Mouse (Mus musculus) myocyte (in vitro differentiated cells): Measurements from ENCODE around the gene Melk. TPM values are rescaled to one million over a fixed set of nuclear protein-coding genes. Genes with fewer than 3 reads are reported as not detected.

Source experiments
- H3K27me3 ChIP-seq: one replicate; pipeline ENCODE4 v1.6.1; 2011; ENCODE audit not compliant: control insufficient read depth, insufficient read depth, insufficient read length
- H3K36me3 ChIP-seq: one replicate; pipeline ENCODE4 v1.6.1; 2011; ENCODE audit not compliant: control insufficient read depth, insufficient read depth
- H3K4me2 ChIP-seq: one replicate; pipeline ENCODE4 v1.6.1; 2011; ENCODE audit warnings: low read depth, control low read depth
- H3K4me3 ChIP-seq: one replicate; pipeline ENCODE4 v1.5.1; 2011; ENCODE audit warnings: mild to moderate bottlenecking, control low read depth, moderate library complexity
- H3K79me2 ChIP-seq: one replicate; pipeline ENCODE4 v1.6.1; 2011; ENCODE audit not compliant: control insufficient read depth, insufficient read depth
- H3ac ChIP-seq: one replicate; pipeline ENCODE4 v1.6.1; 2011; ENCODE audit not compliant: control insufficient read depth, insufficient read length
- CEBPB ChIP-seq: IDR thresholded peaks from 2 replicates; pipeline ENCODE4 v1.6.1; 2011; ENCODE audit warnings: mild to moderate bottlenecking, moderate library complexity; ENCODE audit not compliant: poor library complexity, insufficient read depth, severe bottlenecking
- E2F4 ChIP-seq: IDR thresholded peaks from one replicate; pipeline ENCODE4 v1.6.1; 2011; ENCODE audit warnings: mild to moderate bottlenecking, control low read depth, moderate library complexity; ENCODE audit not compliant: insufficient read depth
- MAX ChIP-seq: IDR thresholded peaks from one replicate; pipeline ENCODE4 v1.6.1; 2011; ENCODE audit warnings: low read depth, mild to moderate bottlenecking, control low read depth
- MYOD1 ChIP-seq, 3 experiments: IDR thresholded peaks; one replicate each; pipeline ENCODE4 v1.6.1; 2011; ENCODE audit warnings: control low read depth in 2 of 3, low read depth in 2 of 3, mild to moderate bottlenecking in 2 of 3, moderate library complexity in 1 of 3; ENCODE audit not compliant: insufficient read length in 2 of 3, control insufficient read depth in 1 of 3
- MYOG ChIP-seq, 3 experiments: IDR thresholded peaks; one replicate each; pipeline ENCODE4 v1.6.1; 2011; ENCODE audit warnings: control low read depth in 2 of 3, low read depth in 2 of 3, mild to moderate bottlenecking in 2 of 3; ENCODE audit not compliant: insufficient read length in 2 of 3, control insufficient read depth in 1 of 3, insufficient read depth in 1 of 3
- POLR2A ChIP-seq: IDR thresholded peaks from one replicate; pipeline ENCODE4 v1.6.1; 2011; ENCODE audit warnings: low read depth, mild to moderate bottlenecking, control low read depth, moderate library complexity; ENCODE audit not compliant: insufficient read length
- POLR2AphosphoS2 ChIP-seq: IDR thresholded peaks from one replicate; pipeline ENCODE4 v1.6.1; 2011; ENCODE audit warnings: low read depth, control low read depth; ENCODE audit not compliant: insufficient read length
- REST ChIP-seq: IDR thresholded peaks from one replicate; pipeline ENCODE4 v1.6.1; 2011; ENCODE audit warnings: mild to moderate bottlenecking, control low read depth, moderate library complexity; ENCODE audit not compliant: insufficient read depth, insufficient read length
- SRF ChIP-seq: IDR thresholded peaks from one replicate; pipeline ENCODE4 v1.6.1; 2011; ENCODE audit warnings: low read depth; ENCODE audit not compliant: control insufficient read depth, insufficient read length
- TCF12 ChIP-seq: IDR thresholded peaks from one replicate; pipeline ENCODE4 v1.6.1; 2011; ENCODE audit warnings: mild to moderate bottlenecking, control low read depth; ENCODE audit not compliant: poor library complexity, insufficient read depth, severe bottlenecking
- TCF3 ChIP-seq: IDR thresholded peaks from one replicate; pipeline ENCODE4 v1.6.1; 2011; ENCODE audit warnings: low read depth, control low read depth; ENCODE audit not compliant: insufficient read length
- USF1 ChIP-seq: IDR thresholded peaks from one replicate; pipeline ENCODE4 v1.6.1; 2011; ENCODE audit warnings: low read depth, mild to moderate bottlenecking, control low read depth, moderate library complexity
- polyA plus RNA-seq: library from polyadenylated mRNA; unstranded; fragments of >200 nt; fragmentation: generic; extraction: Trizol; gene quantifications from one replicate; pipeline ENCODE4 v1.2.1, GENCODE M21; 2012; ENCODE audit warnings: missing spikeins

Melk gene
- polyA plus RNA-seq, 1 experiment, result 8.9 TPM

- TF ChIP-seq USF1 (no peak), POLR2A (no peak), REST (no peak), TCF3 (no peak), CEBPB (no peak), POLR2AphosphoS2 (no peak), MYOG (IDR thresholded peaks at IDR 0.05; ENCODE audit: control insufficient read depth in 1 of 3, insufficient read depth in 1 of 3, insufficient read length in 2 of 3, low read depth in 2 of 3) (no peak), MYOD1 (IDR thresholded peaks at IDR 0.05; ENCODE audit: control insufficient read depth in 1 of 3, insufficient read length in 2 of 3, low read depth in 2 of 3) (no peak), E2F4 (no peak), MAX (no peak), SRF (no peak), TCF12 (no peak)
- H3K27me3 ChIP-seq, result no peaks in the 10 kb centered on the region
- H3K79me2 ChIP-seq, result no peaks in the 10 kb centered on the region
- H3ac ChIP-seq, result no peak overlapping the region
- H3K36me3 ChIP-seq, result no peaks in the 10 kb centered on the region
- no peak overlapping the region for H3K4me2 ChIP-seq
- H3K4me3 ChIP-seq, result no peak overlapping the region
These were observed 21.4 kb downstream of the Melk start for GRCm38 (mm10) chr4:44322124-44322523.

- Histone ChIP-seq H3K79me2 (no peaks in the 10 kb centered on the region), H3K36me3 (no peaks in the 10 kb centered on the region), H3K27me3 (no peaks in the 10 kb centered on the region), H3K4me3 (no peak overlapping the region), H3K4me2 (no peak overlapping the region), H3ac (no peak overlapping the region)
- no peak for TF ChIP-seq TCF12
- TF ChIP-seq REST, result no peak
These were observed 24.8 kb downstream of the Melk start for GRCm38 (mm10) chr4:44325453-44325852.

GRCm38 (mm10) chr4:44326721-44327120, 26.0 kb downstream of the Melk start:
- Histone ChIP-seq H3K79me2 (no peaks in the 10 kb centered on the region), H3K4me2 (no peak overlapping the region), H3ac (no peak overlapping the region), H3K4me3 (no peak overlapping the region), H3K27me3 (no peaks in the 10 kb centered on the region), H3K36me3 (no peaks in the 10 kb centered on the region)
- no peak for TF ChIP-seq TCF12
- no peak for TF ChIP-seq SRF
- TF ChIP-seq REST, result no peak
- no peak for TF ChIP-seq TCF3
- no peak for TF ChIP-seq MAX
- no peak for TF ChIP-seq E2F4
- no peak for TF ChIP-seq CEBPB
- no peak for TF ChIP-seq POLR2A
- no peak for TF ChIP-seq POLR2AphosphoS2
- no peak for TF ChIP-seq MYOD1 (IDR thresholded peaks at IDR 0.05; ENCODE audit: control insufficient read depth in 1 of 3, insufficient read length in 2 of 3, low read depth in 2 of 3)
- no peak for TF ChIP-seq MYOG (IDR thresholded peaks at IDR 0.05; ENCODE audit: control insufficient read depth in 1 of 3, insufficient read depth in 1 of 3, insufficient read length in 2 of 3, low read depth in 2 of 3)
- no peak for TF ChIP-seq USF1

GRCm38 (mm10) chr4:44327976-44328375, 27.3 kb downstream of the Melk start:
- Histone ChIP-seq H3ac (no peak overlapping the region), H3K4me2 (no peak overlapping the region), H3K79me2 (no peaks in the 10 kb centered on the region), H3K36me3 (peaks cover 4% of the 10 kb centered on the region), H3K27me3 (no peaks in the 10 kb centered on the region), H3K4me3 (no peak overlapping the region)
- TF ChIP-seq TCF3 (no peak), POLR2AphosphoS2 (no peak), CEBPB (no peak), SRF (no peak), MAX (no peak), E2F4 (no peak), USF1 (no peak), MYOD1 (IDR thresholded peaks at IDR 0.05; ENCODE audit: control insufficient read depth in 1 of 3, insufficient read length in 2 of 3, low read depth in 2 of 3) (no peak), REST (no peak)

- peaks cover 6% of the 10 kb centered on the region for H3K36me3 ChIP-seq
- no peak overlapping the region for H3ac ChIP-seq
- H3K27me3 ChIP-seq, result no peaks in the 10 kb centered on the region
- no peak for TF ChIP-seq REST
- TF ChIP-seq TCF3, result no peak
- TF ChIP-seq POLR2A, result no peak
- no peak for TF ChIP-seq USF1
- no peak for TF ChIP-seq CEBPB
- no peak for TF ChIP-seq SRF
- TF ChIP-seq MAX, result no peak
- no peak for TF ChIP-seq TCF12
- no peak for TF ChIP-seq E2F4
- TF ChIP-seq POLR2AphosphoS2, result no peak
- no peak for TF ChIP-seq MYOG (IDR thresholded peaks at IDR 0.05; ENCODE audit: control insufficient read depth in 1 of 3, insufficient read depth in 1 of 3, insufficient read length in 2 of 3, low read depth in 2 of 3)
- no peak for TF ChIP-seq MYOD1 (IDR thresholded peaks at IDR 0.05; ENCODE audit: control insufficient read depth in 1 of 3, insufficient read length in 2 of 3, low read depth in 2 of 3)
- H3K79me2 ChIP-seq, result no peaks in the 10 kb centered on the region
- no peak overlapping the region for H3K4me3 ChIP-seq
- H3K4me2 ChIP-seq, result no peak overlapping the region
These were observed 34.3 kb downstream of the Melk start for GRCm38 (mm10) chr4:44335006-44335405.
